Mouse (Mus musculus) ovary, postnatal 10 days (tissue): ENCODE results near the gene B3galt4.
"Not testable (repeated sequence)": the region's sequence is repeated elsewhere in the genome, so short reads cannot be mapped to it uniquely, and the experiment has no call there.

Experiments
- DNase-seq: peaks from one replicate; pipeline ENCODE4 v3.0.0; 2022; ENCODE audit warnings: low spot score

The B3galt4 gene

DNA sequence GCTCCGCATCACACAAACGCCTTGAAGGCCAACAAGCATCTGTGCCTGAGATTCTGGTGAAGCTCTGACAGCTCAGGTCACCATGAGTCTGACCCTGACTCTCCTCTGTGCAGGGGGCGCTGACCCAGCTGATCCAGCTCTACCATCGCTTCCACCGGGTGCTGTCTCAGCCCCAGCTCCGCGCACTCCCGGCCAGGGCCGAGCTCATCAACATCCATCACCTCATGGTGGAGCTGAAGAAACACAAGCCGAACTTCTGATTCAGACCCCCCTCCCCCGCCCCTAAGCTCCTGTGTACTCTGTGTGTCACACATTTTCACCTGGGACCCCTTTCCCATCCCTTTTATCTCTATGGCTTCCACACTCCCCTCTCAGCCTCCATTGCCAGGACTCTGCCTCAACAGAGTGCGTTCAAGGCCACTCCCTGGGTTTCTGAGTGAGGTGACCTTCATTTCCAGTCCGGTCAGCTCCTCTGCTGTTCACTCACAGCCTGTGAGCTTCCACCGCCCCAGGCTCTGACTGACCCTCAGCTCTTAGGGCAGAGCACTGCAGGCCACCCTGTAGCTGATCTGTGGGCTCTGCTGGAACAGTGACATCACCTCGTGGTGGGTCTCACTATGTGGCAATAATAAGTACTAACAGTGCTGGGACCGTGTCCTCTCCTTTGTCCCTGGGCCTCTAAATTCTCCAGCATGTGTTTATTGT is 14.7 kb upstream of the B3galt4 start:
- DNase-seq, result no peak

- no peak for DNase-seq
Observed at GRCm38 (mm10) chr17:33965082-33965845, 14.0 kb upstream of the B3galt4 start.

DNA sequence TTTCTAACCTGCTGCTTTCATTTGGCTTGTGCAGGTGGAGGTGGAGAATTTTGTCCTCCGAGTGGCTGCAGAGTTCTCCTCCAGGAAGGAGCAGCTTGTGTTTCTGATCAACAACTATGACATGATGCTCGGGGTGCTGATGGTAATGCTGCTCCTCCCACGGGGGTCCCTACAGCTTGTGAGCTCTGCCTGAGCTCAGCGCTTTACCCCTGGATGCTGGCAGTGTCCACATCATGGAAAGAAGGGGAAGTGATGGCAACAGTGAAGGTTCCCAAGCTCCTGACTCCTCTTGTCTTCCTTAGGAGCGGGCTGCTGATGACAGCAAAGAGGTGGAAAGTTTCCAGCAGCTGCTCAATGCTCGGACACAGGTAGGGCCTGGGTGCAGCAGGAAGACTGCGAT is 11.6 kb upstream of the B3galt4 start:
- DNase-seq, result no peak

GRCm38 (mm10) chr17:33959948-33960347 is 8.7 kb upstream of the B3galt4 start:
- DNase-seq, result no peak

DNA sequence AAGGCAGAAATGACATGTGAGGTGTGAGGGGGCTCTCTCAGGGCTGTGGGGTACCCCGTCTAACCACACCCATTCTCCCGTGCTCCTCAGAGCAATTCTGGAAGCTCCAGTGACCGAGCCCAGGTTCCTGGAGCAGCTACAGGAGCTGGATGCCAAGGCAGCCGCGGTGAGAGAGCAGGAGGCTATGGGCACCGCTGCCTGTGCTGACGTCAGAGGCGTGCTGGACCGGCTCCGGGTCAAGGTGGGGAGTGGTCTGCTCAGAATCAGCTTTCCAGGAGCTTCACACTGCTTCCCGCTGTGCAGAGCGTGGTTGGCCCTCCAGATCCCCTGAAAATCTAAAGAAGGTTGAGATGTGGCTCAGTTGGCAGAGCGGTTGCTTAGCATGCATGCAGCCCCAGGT is 7.8 kb upstream of the B3galt4 start:
- DNase-seq, result no peak

- DNase-seq, result no peak
Observed at GRCm38 (mm10) chr17:33958451-33958850, 7.2 kb upstream of the B3galt4 start.

GRCm38 (mm10) chr17:33957493-33957892 is 6.2 kb upstream of the B3galt4 start:
- DNase-seq, result no peak

- no peak for DNase-seq
Observed at GRCm38 (mm10) chr17:33956336-33956735, 5.0 kb upstream of the B3galt4 start.

GRCm38 (mm10) chr17:33955555-33956214 is 4.4 kb upstream of the B3galt4 start, which contains the start of the genes Vps52 and Rps18:
Vps52 (plus strand) TSS chr17:33955812.
Rps18 (minus strand) TSS chr17:33956001.
- peak; percentile 92 for DNase-seq

- no peak for DNase-seq
Observed at GRCm38 (mm10) chr17:33954646-33955554, 3.6 kb upstream of the B3galt4 start.

- no peak for DNase-seq
Observed at GRCm38 (mm10) chr17:33953961-33954565, 2.8 kb upstream of the B3galt4 start.

DNA sequence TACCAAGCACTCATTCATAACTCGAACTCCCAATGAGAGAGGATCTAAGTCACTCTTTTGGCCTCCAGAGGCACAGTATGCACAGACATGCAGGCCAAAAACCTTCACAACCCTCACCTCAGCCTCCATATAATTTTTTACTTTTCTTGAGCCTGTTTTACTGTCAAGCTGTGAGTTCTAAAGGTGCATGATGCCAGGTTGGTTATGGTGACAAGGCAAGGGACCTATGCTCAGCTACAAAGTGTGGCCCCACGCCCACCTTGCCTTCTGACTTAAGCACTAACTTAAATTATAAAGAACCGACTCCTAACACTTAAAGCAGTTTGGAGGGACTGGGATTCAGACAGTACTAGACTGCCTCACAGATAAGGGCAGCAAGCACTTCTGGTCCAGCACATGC is 2.0 kb upstream of the B3galt4 start:
- no peak for DNase-seq

- DNase-seq, result no peak
Observed at GRCm38 (mm10) chr17:33952879-33953278, 1.6 kb upstream of the B3galt4 start.

- not testable (repeated sequence) for DNase-seq
Observed at GRCm38 (mm10) chr17:33952015-33952414, 727 bp upstream of the B3galt4 start.

GRCm38 (mm10) chr17:33950131-33950625 is 1.1 kb downstream of the B3galt4 start:
- DNase-seq, result no peak

GRCm38 (mm10) chr17:33948905-33949537 is 2.3 kb downstream of the B3galt4 start:
- DNase-seq, result no peak

DNA sequence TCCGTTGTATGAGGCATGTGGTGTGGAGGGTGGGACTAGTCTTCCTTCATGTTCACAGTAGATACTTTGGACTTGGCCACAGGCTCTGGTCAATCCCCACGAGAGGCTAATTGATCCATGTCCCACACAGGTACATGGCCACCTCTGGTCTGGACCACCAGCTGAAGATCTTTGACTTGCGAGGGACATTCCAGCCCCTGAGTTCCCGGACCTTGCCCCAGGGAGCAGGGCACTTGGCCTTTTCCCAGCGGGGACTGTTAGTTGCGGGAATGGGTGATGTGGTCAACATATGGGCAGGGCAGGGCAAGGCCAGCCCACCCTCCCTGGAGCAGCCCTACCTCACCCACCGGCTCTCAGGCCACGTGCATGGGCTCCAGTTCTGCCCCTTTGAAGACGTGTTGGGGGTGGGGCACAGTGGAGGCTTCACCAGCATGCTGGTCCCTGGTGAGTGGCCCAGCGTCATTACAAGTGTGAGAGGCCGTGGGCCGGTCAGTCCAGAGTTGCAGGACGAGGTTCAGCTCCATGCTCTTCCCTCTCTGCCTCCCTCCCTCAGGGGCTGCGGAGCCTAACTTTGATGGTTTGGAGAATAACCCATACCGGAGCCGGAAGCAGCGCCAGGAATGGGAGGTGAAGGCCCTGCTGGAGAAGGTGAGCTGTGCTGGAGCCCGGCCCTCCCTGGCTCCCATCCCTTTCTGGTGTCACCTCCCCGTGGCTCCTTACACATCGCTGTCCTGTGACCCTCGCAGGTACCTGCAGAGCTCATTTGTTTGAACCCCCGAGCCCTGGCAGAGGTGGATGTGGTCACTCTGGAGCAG is 3.0 kb downstream of the B3galt4 start:
- no peak for DNase-seq

DNA sequence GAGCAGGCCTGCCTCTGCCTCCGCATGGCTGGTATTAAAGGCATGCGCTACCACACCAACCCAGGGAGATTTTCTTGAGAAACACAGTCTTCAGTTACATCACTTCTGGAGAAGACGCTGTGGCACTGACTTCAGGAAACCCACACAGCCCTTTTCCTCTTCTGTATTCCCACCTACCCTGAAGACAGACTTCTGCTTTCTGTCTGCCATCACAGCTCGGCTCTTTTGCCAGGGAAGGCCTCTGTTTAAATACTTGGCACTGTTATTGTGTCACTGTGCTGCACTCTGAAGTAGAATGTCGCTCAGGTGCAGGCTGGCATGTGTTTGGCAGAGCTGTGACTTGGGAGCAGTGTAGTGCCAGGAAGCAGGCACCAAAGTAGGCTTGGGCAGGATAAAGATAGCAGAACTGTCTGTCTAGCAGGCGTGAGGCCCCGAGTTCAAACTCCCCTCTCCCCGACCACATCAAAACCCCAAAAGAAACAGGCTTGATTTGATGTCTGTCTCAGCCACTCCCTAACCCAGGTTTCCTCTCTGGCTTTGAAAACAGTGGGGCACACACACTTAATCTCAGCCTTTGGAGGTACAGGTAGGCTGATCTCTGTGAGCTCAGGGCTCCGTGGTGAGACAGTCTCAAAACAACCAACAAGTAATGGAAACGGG is 3.7 kb downstream of the B3galt4 start:
- DNase-seq, result no peak

DNA sequence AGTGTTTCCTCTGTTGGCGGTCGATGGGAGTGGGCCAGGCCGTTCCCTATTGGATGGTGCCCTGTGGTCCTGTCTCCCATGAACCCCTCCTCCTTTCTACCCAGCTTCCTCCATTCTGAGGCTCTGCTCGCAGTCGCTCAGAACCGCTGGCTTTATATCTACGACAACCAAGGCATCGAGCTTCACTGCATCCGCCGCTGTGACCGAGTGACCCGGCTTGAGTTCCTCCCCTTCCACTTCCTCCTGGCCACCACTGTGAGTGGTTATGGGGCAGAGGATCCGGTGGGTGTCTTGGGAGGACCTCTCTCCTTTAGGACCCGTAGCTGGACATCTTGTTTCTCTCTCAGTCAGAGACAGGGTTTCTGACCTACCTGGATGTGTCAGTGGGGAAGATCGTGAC is 7.8 kb downstream of the B3galt4 start:
- DNase-seq, result no peak
